Mouse (Mus musculus) spleen, postnatal 4 days (tissue): ENCODE measurements at regions not wholly inside any gene's neighbourhood (a gene's known extent, or its start where the extent isn't known, plus 50 kb on each side); places are given as distances from the start of the nearest gene placed in this dataset.
"Not testable (repeated sequence)": the region's sequence is repeated elsewhere in the genome, so short reads cannot be mapped to it uniquely, and the experiment has no call there.

Source experiments
- DNase-seq, 2 experiments: peaks; one replicate each; pipeline ENCODE4 v3.0.0; 2022; ENCODE audit warnings: low spot score in 2 of 2

- no peak for DNase-seq
Measured at GRCm38 (mm10) chr15:91916946-91917345, 78.9 kb downstream of the Smgc start.

DNA sequence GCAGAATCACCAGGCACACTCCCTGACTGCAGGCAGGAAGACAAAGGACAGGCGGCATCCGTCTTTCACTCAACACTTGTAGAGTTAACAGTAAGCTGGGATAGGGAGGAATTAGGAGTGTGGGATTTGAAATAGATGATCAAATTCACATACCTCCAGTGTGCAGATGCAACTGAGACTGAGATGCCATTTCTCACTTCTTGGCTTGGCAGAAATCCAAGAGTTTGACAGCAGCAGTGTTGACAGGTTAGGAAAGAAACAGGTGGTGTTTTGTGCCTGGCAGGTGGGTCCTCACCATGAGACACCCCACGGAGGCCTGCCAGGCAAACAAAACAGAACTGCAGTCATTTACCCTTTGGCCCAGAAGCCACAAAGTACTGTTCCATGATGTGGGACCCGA is 79.8 kb downstream of the Smgc start:
- DNase-seq: no peak

GRCm38 (mm10) chr15:91924542-91924941 is 86.5 kb downstream of the Smgc start:
- DNase-seq: no peak

DNA sequence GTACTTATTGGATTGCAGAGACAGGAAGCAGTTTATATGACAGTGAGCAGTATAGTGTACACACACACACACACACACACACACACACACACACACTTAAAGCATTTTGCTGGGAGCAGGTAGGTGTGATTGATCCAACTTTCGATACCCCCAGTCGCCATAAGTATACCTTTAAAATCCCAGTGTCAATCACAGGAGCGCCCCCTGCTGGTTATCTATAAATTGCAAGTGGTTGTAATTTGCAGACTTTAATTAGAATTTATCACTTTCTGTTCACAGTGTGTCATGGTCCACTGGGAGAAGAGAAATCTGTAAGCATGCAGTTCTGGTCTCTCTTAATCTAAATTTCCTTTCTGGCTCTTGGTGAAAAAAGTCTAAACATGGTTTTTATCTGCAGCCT is 89.4 kb downstream of the Smgc start:
- no peak for DNase-seq

DNA sequence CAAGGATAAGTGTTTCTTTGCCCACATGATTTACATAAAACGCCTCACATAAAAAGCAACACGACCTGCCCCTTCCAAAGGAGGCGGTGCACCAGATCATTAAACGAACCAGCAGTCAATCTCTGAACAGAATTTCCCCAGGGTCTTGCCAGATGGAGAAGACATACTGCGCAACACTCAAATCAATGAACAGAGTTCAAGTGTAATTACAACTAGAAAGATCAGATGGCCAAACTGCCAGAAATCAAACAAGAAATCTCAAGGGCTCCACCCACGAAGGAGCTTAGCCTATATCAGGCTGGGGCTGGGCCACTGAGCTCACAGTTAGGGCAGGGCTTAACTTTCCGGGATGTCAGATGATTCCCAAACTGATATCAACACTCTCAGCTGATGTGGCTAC is 90.4 kb downstream of the Smgc start:
- DNase-seq: no peak

GRCm38 (mm10) chr15:91957273-91957672 is 93.7 kb upstream of the Cntn1 start:
- peak in 1 of 2 experiments; percentile 1 for DNase-seq

DNA sequence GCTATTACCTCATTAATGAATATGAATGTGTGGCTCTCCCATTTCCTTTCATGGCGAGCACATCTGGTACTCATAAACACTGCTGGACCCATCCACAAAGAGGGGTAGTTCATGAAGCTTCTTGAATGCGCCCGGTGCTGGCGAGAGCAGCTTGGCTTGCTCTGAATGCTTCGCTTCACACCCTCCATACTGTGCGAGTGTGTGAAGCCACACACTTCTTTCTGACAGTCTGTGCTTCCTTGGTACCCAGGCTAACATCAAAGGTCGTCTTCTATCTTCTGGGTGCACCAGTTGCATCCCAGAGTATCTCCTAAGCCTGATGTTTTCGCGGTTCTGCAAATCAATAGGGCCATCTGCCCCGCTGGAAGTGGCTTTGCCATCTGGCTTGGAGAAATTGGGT is 85.8 kb upstream of the Cntn1 start:
- DNase-seq: no peak

DNA sequence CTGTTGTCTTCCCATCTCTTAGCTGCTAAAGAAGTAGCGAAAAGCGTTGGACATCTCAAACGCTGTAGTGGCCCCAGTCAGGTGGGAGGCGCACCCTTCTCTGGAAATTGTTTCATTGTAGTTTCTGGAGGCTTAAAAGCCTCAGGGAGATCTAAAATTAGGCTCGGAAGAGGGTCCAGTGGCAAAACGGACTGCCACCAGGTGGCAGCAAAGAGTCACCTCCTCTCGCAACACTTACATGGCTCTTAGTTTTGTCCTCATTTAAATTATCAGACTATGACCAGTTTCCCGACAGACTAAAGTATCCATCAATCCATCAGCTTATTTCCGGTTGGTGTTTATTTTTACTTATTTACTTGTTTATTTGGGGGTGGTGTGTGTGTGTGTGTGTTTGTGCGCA is 81.6 kb upstream of the Cntn1 start:
- DNase-seq: peak in 1 of 2 experiments; percentile 61

DNA sequence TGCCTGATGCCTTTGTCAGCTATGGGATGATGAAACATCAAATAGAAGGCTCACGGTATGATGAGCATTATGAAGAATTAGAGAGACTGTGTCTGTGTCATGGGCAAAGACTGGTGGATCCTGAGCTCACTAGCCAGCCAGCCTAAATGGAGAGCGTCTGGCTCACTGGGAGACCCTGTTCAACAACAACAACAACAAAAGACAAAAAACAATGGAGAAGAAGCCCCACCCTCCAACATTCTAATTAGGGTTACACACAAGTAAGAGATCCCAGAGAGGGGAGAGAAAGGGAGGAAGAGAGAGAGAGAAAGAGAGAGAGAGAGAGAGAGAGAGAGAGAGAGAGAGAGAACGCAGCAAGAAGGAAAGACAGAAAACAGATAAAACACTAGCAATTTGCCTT is 79.6 kb upstream of the Cntn1 start:
- no peak for DNase-seq

GRCm38 (mm10) chr15:91971846-91972245 is 79.1 kb upstream of the Cntn1 start:
- DNase-seq: no peak

- DNase-seq: no peak
Measured at GRCm38 (mm10) chr15:91975606-91976005, 75.4 kb upstream of the Cntn1 start.

GRCm38 (mm10) chr15:91983186-91983585 is 67.8 kb upstream of the Cntn1 start:
- DNase-seq: not testable (repeated sequence)

- DNase-seq: no peak
Measured at GRCm38 (mm10) chr15:92000086-92000485, 50.9 kb upstream of the Cntn1 start.
